Mouse (Mus musculus): ENCODE measurements around the gene Adora3.

DNA sequence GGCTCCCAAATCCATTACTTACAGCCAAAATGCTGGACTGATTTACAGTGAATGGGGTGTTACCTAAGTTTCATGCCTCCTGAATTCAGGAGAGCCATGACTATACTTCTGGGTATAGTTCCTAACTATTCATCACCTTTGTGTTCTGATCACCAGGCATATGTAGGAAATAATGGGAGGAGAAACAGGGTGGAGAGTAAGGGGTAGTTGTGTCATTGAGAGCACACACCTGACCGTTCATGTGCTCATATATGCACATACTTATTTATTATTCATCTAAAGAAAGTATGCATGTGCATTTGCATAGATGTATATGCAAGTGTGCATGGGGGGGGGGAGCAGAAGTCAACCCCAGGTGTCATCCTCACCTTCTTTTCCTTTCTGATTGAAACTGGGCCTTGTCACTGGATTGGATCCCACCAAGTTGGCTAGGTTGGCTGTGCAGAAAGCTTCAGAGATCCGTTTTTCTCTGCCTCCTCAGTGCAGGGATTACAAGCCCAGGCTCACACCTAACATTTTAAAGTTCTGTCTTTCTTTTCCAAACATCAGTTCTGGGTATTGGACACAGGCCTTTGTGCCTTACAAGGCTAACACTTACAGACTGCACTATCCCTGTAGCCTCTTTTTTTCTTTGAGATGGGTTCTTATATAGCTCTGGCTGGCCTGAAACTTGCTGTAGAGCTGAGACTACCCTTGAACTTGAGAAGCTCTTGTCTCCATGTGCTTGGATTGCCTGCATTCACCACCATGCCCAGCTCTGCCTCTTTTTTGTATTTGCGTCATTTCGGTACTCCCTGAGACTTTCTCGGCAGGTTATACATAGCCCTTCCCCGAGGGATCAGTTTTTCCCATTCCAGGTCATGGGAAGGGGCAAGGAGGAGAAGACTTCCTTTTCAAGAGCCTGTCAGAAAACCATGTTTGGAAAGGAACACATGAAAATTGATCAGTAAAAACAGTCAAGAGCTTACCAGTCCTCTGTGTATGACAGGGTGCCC lies 3.1 kb downstream of the Adora3 start:
- TF ChIP-seq CTCF (IDR thresholded peaks at IDR 0.05; ENCODE audit: low read depth) (no peak), EP300 (IDR thresholded peaks at IDR 0.05; ENCODE audit: low read depth) (no peak)
